Mouse (Mus musculus) brain, embryonic 14.5 days (tissue): ENCODE results near the gene Olfr574.

ENCODE experiments used
- CTCF ChIP-seq: fragments of 200-500 bp; IDR thresholded peaks from 2 replicates; pipeline ENCODE4 v1.5.1; 2012; ENCODE audit warnings: inconsistent platforms, mild to moderate bottlenecking, moderate library complexity, borderline replicate concordance; ENCODE audit not compliant: insufficient read depth, insufficient read length; ENCODE audit errors: extremely low read depth
- POLR2A ChIP-seq: fragments of 200-500 bp; IDR thresholded peaks from 2 replicates; pipeline ENCODE4 v1.6.1; 2012; ENCODE audit warnings: mild to moderate bottlenecking, inconsistent platforms, borderline replicate concordance; ENCODE audit not compliant: poor library complexity, insufficient read depth, insufficient read length, severe bottlenecking; ENCODE audit errors: extremely low read depth

DNA sequence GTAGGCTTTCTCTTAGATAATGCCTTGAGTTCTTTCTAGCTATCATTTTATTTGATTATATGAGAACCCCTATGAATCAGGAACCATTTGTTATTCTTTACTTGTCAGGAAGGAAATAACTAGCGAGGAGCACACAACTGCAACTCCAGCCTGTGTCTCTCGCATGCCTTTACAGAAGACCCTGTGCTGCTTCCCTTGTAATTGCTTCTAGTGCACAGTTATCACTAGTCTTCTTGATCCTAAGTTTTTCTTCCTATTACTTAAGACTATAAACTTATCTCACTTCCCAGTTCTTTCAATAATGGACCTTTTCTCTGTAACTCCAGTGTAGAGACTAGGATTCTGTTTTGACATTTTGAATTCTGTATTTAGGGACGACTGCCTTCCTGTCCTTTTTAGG is 9.9 kb downstream of the Olfr574 start:
- no peak for TF ChIP-seq CTCF
- TF ChIP-seq POLR2A, result no peak
